Mouse (Mus musculus) cerebellum, adult 2 months (tissue): ENCODE measurements around the gene Mapre3. TPM values are rescaled to one million over a fixed set of nuclear protein-coding genes. Genes with fewer than 3 reads are reported as not detected.

Experiments
- DNase-seq, 2 experiments: peaks; one replicate each; pipeline ENCODE4 v3.0.0; 2021
- H3K27ac ChIP-seq: fragments of 200-500 bp; 2 replicates; pipeline ENCODE4 v1.5.1; 2012; ENCODE audit warnings: low read length, control low read depth, inconsistent platforms; ENCODE audit not compliant: insufficient read depth
- H3K27me3 ChIP-seq: fragments of 200-500 bp; 2 replicates; pipeline ENCODE4 v1.6.1; 2012; ENCODE audit warnings: inconsistent platforms, mild to moderate bottlenecking, low read length, moderate library complexity; ENCODE audit not compliant: control insufficient read depth, insufficient read depth
- H3K4me1 ChIP-seq: fragments of 200-500 bp; 2 replicates; pipeline ENCODE4 v1.6.1; 2011; ENCODE audit warnings: low read length; ENCODE audit not compliant: control insufficient read depth, insufficient read depth
- H3K4me3 ChIP-seq: fragments of 200-500 bp; replicated peaks from 2 replicates; pipeline ENCODE3; 2011; ENCODE audit warnings: mild to moderate bottlenecking, low read depth, low read length, control low read depth; ENCODE audit not compliant: insufficient read depth
- CTCF ChIP-seq: fragments of 200-500 bp; IDR thresholded peaks from 2 replicates; pipeline ENCODE4 v1.5.1; 2011; ENCODE audit warnings: low read depth, mild to moderate bottlenecking, control low read depth, low read length, moderate library complexity, borderline replicate concordance; ENCODE audit not compliant: insufficient read depth
- POLR2A ChIP-seq: fragments of 200-500 bp; IDR thresholded peaks from 2 replicates; pipeline ENCODE4 v1.6.1; 2011; ENCODE audit warnings: low read length, control low read depth, borderline replicate concordance; ENCODE audit not compliant: insufficient read depth
- WGBS: fragments of 180-500 bp; shearing (Covaris S2); methylation state at CpG from one replicate; pipeline ENCODE4 v1.1.7; 2018; 5-methylcytosine and 5-hydroxymethylcytosine counted together
- polyA plus RNA-seq: library from polyadenylated mRNA; depleted of rRNA; stranded (reverse); fragments of >200 nt; gene quantifications from 2 replicates; pipeline ENCODE4 v1.2.3, GENCODE M21; 2012

Gene Mapre3
- polyA plus RNA-seq, 1 experiment: 288 TPM

DNA sequence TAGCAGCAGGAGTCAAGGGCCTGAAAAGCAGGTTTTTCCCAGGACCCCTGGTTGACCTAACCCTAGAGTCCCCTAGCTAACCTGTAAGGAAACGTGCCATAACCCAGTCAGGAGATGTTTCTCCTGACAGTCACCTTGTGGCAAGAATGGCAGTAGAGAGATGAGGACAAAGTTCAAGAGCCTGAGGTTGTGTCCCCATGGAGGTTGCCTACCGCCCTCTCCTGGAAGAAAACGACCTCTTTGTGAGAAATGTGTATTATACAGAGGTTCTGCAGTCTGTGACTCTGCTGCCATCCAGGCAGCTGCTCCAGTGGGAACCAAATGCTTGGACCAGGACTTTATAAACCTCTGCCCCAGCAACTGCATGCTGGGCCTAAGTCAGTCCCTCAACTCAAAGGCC lies 41.2 kb downstream of the Mapre3 start:
- no peak for DNase-seq
- Histone ChIP-seq H3K4me1 (peaks cover 8% of the 10 kb centered on the region), H3K27ac (no peak overlapping the region), H3K4me3 (no peak overlapping the region), H3K27me3 (no peaks in the 10 kb centered on the region)
- 73% methylated on average over 3 of the region's 3 CpGs for WGBS
- TF ChIP-seq CTCF (no peak), POLR2A (no peak)

DNA sequence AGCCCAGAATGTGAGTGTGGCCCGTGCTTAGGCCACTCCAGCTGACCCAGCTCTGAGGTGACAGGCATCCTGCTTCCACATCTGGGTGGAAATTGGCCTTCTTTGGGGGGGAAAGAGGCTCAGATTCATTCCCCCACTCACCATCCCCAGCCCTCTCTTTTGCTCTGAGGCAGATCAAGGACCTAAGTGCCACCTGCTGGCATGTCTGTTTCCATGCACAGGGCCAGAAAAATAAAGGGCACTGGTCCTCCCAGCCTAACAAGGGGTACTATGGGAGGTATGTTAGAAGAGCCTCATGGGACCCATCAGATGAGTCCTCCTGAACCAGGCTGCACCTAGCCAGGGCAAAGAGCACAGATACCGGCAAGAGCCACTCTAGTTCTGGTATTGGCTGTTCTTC lies 41.7 kb downstream of the Mapre3 start:
- Histone ChIP-seq H3K4me1 (peaks cover 4% of the 10 kb centered on the region), H3K4me3 (no peak overlapping the region), H3K27me3 (no peaks in the 10 kb centered on the region), H3K27ac (no peak overlapping the region)
- WGBS: 85% methylated on average over 2 of the region's 2 CpGs
- TF ChIP-seq POLR2A (no peak), CTCF (no peak)
- no peak for DNase-seq

DNA sequence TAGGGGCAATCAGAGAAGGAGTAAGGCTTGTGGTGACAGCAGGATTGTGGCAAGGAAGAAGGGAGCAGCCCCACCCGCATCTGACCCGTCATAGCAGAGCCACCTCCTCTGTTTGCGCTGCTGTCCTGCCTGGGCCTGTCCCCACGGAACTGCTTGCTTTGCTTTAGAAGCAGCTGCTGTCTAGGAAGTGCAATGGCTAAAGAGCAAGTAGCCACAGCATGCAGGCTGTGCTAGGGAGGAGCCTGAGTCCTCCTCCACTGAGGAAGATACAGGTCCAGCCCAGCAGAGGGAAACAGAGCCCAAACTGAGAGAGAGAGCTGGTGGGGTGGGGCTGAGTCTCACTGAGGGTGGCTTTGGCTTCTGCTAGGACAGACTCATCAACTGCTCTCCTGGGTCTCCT lies 49.4 kb downstream of the Mapre3 start:
- 36% methylated on average over 4 of the region's 4 CpGs for WGBS
- DNase-seq: no peak
- no peaks in the 10 kb centered on the region for H3K4me1 ChIP-seq
- no peaks in the 10 kb centered on the region for H3K27me3 ChIP-seq
- no peak overlapping the region for H3K27ac ChIP-seq
- no peak for TF ChIP-seq POLR2A
- no peak for TF ChIP-seq CTCF
- H3K4me3 ChIP-seq: no peak overlapping the region

DNA sequence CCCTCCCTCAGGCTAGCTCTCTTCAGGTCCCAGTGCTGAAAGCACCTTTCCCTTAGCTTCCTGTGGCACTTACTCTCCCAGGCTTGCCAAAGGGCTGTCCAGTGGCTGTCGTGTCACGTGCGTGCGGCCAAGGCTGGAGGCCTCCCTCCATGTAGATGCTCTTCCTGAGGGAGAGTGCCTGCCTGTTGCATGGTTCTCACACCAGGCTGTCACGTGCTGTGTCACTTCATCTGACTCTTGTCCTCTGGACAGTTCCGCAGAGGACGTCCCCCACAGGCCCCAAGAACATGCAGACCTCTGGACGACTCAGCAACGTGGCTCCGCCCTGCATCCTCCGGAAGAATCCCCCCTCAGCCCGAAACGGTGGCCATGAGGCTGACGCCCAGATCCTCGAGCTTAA lies 49.9 kb downstream of the Mapre3 start:
- Histone ChIP-seq H3K4me3 (no peak overlapping the region), H3K4me1 (no peaks in the 10 kb centered on the region), H3K27me3 (no peaks in the 10 kb centered on the region), H3K27ac (no peak overlapping the region)
- DNase-seq: no peak
- TF ChIP-seq CTCF (no peak), POLR2A (no peak)
- 56% methylated on average over 15 of the region's 15 CpGs for WGBS

DNA sequence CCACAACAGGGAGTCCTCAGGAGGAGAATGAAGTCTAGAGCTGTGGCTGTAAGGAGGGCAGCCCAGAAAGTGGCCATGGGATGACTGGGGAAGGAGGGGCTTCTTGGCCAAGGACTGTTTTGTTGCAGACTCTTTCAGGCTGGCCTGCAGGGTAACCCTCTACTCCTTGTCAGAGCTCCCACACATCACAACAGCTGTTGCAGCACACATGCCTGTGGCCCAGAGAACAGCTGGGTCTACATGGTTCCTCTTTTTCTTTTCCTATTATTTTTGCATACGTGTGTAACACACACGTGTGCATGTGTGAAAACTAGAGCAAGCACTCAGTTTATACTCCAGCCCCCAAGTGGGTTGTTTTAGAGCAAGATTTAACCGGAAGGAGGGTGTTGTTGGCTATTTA lies 52.4 kb downstream of the Mapre3 start:
- H3K27me3 ChIP-seq: no peaks in the 10 kb centered on the region
- TF ChIP-seq POLR2A: no peak
- TF ChIP-seq CTCF: no peak
- H3K4me3 ChIP-seq: no peak overlapping the region
- no peak overlapping the region for H3K27ac ChIP-seq
- DNase-seq: no peak
- 92% methylated on average over 3 of the region's 3 CpGs for WGBS
- H3K4me1 ChIP-seq: no peaks in the 10 kb centered on the region

DNA sequence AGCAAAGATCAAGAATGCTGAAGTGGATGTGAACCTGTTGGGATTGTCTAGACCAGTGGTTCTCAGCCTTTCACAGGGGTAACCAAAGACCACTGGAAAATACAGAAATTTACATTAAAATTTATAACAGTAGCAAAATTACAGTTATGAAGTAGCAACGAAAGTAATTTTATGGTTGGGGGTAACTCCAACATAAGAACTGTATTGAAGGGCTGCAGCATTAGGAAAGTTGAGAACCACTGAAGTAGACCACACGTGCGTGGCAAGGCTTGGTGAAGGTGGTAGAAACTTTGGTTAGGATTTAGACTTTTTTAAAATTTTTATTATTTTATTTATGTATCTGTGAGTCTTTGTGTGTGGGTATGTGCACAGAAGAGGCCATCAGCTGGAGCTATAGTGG lies 53.3 kb downstream of the Mapre3 start, which contains the start of gene Tmem214:
TSS of gene Tmem214 (plus strand) at position 301 of the 400 bp plus-strand sequence.
- TF ChIP-seq CTCF: no peak
- TF ChIP-seq POLR2A: no peak
- Histone ChIP-seq H3K27ac (no peak within 1 kb of the TSS), H3K4me3 (no peak within 1 kb of the TSS)

DNA sequence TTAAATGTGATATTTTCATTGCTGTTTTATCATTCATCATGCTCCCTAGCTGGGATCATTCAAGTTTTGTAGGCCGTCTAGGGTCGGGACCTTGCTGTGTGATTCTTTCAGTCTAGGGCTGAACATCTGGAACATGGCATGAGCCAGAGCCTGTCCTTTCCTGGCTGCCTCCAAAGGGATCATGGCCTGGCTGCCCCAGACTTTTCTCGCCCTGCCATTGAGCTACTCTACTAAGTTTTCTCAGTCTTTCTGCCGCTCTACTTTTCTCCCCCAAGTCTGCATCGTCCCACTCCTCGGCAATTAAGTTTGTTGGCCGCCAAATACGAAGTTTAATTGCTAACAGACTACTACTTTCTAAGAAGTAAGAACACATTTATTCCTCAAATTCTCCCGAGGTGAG lies 54.5 kb downstream of the Mapre3 start:
- peak in 1 of 2 experiments; percentile 29 for DNase-seq
- Histone ChIP-seq H3K27me3 (no peaks in the 10 kb centered on the region), H3K4me3 (peak overlapping the region; percentile 79), H3K27ac (peak overlapping the region; percentile 59; the same call in 1 of the 2 replicates), H3K4me1 (no peaks in the 10 kb centered on the region)
- TF ChIP-seq CTCF: no peak
- TF ChIP-seq POLR2A: no peak
- 9% methylated on average over 9 of the region's 9 CpGs for WGBS

More for the DNA sequence above, 53.3 kb downstream of the Mapre3 start, which contains the start of gene Tmem214:
- WGBS: 98% methylated on average over 3 of the region's 3 CpGs
- no peak for DNase-seq
- Histone ChIP-seq H3K27me3 (no peaks in the 10 kb centered on the region), H3K4me1 (no peaks in the 10 kb centered on the region)

DNA sequence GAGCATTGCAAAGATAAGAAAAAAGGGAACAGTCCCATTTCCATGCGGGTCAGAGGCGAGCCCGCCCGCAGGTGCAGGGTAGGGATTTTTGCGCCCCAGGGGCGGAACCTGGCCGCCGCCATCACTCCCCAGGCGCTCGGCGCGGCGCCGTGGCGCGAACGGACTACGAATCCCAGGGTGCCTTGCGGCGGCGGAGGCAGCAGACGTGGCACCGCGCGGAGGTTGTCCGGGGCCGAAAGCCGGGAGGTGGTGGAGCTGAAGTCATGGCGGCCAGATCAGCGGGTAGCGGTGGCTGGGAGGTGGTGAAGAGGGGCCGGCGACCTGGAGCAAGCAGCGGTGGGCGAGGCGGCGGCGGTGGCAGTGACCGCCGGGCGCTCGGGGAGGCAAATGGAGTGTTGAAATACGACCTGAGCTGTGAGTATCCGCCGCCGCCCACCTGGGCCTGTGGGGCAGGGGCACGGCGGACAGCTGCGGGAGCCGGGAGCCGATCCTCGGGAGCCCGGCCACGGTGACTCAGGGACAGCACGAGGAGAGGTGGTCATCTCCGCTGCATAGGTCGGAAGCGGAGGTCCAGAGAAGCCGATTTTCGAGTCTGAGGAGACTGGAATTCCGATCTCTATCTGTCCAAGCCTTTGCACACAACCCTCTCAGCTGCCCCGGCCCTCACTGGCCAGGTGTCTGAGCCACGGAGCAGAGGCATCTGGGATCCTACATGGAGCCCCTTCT lies 55.1 kb downstream of the Mapre3 start:
- no peaks in the 10 kb centered on the region for H3K27me3 ChIP-seq
- H3K4me3 ChIP-seq: peak overlapping the region; percentile 79
- DNase-seq: peak; percentile 92 to 94
- WGBS: under 1% methylated on average over 63 of the region's 63 CpGs
- H3K4me1 ChIP-seq: no peaks in the 10 kb centered on the region
- peak; percentile 66 for TF ChIP-seq POLR2A
- no peak for TF ChIP-seq CTCF
- H3K27ac ChIP-seq: peak overlapping the region; percentile 65

DNA sequence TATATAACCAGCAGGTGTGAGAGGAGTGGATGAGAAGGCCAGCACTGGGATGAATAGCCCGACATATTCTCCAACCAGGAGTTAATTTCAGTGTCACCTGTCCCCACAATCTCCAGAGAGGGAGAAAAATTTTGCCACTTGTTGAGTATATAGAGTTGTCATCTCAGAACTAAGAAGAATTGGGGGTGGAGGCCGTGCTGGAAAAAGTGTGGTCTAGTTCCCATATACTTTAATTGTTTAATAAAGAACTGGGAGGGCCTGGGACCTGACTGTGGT lies 55.6 kb downstream of the Mapre3 start:
- DNase-seq: no peak
- peak overlapping the region; percentile 79 for H3K4me3 ChIP-seq
- TF ChIP-seq POLR2A (no peak), CTCF (no peak)
- no peaks in the 10 kb centered on the region for H3K4me1 ChIP-seq
- H3K27ac ChIP-seq: peak overlapping the region; percentile 65; the same call in 1 of the 2 replicates
- H3K27me3 ChIP-seq: no peaks in the 10 kb centered on the region
- WGBS: 18% methylated on average over 2 of the region's 2 CpGs
